Mouse (Mus musculus) liver, adult 2 months (tissue): ENCODE data around the gene Vhl. TPM values are rescaled to one million over a fixed set of nuclear protein-coding genes. Genes with fewer than 3 reads are reported as not detected.

Experiments
- DNase-seq: peaks from one replicate; pipeline ENCODE4 v3.0.0-alpha.2; 2011; ENCODE audit warnings: low read depth, low spot score; ENCODE audit errors: extremely low read depth
- H3K27ac ChIP-seq: fragments of 200-500 bp; replicated peaks from 2 replicates; pipeline ENCODE4 v1.5.1; 2012; ENCODE audit warnings: low read depth, mild to moderate bottlenecking, control low read depth, inconsistent platforms, low read length; ENCODE audit not compliant: insufficient read depth
- H3K27me3 ChIP-seq: fragments of 200-500 bp; 2 replicates; pipeline ENCODE4 v1.6.1; 2012; ENCODE audit warnings: mild to moderate bottlenecking, moderate library complexity, low read length, inconsistent platforms; ENCODE audit not compliant: control insufficient read depth, insufficient read depth
- H3K36me3 ChIP-seq: fragments of 200-500 bp; 2 replicates; pipeline ENCODE4 v1.6.1; 2012; ENCODE audit warnings: low read length, inconsistent platforms; ENCODE audit not compliant: control insufficient read depth, insufficient read depth
- H3K4me1 ChIP-seq: fragments of 200-500 bp; 2 replicates; pipeline ENCODE4 v1.6.1; 2011; ENCODE audit warnings: low read length; ENCODE audit not compliant: control insufficient read depth, insufficient read depth
- H3K4me3 ChIP-seq: fragments of 200-500 bp; 2 replicates; pipeline ENCODE4 v1.5.1; 2011; ENCODE audit warnings: low read depth, mild to moderate bottlenecking, control low read depth, low read length, moderate library complexity; ENCODE audit not compliant: insufficient read depth
- H3K79me2 ChIP-seq: fragments of 200-500 bp; 2 replicates; pipeline ENCODE4 v1.6.1; 2012; ENCODE audit warnings: inconsistent platforms, mild to moderate bottlenecking, low read length, moderate library complexity; ENCODE audit not compliant: control insufficient read depth, insufficient read depth
- H3K9ac ChIP-seq: fragments of 200-500 bp; 2 replicates; pipeline ENCODE4 v1.6.1; 2012; ENCODE audit warnings: low read depth, mild to moderate bottlenecking, control low read depth, inconsistent platforms, low read length
- CTCF ChIP-seq: fragments of 200-500 bp; IDR thresholded peaks from 2 replicates; pipeline ENCODE4 v1.5.1; 2011; ENCODE audit warnings: low read depth, low read length, control low read depth
- POLR2A ChIP-seq: fragments of 200-500 bp; IDR thresholded peaks from 2 replicates; pipeline ENCODE4 v1.6.1; 2011; ENCODE audit warnings: low read length, control low read depth; ENCODE audit not compliant: insufficient read depth; ENCODE audit errors: extremely low read depth
- WGBS: fragments of 180-500 bp; shearing (Covaris S2); methylation state at CpG from one replicate; pipeline ENCODE4 v1.1.7; 2018; 5-methylcytosine and 5-hydroxymethylcytosine counted together
- polyA plus RNA-seq: library from polyadenylated mRNA; depleted of rRNA; stranded (reverse); fragments of >200 nt; gene quantifications from 2 replicates; pipeline ENCODE4 v1.2.3, GENCODE M21; 2012
- total RNA-seq: library from RNA; depleted of rRNA; stranded (reverse); fragments of >200 nt; gene quantifications from 2 replicates; pipeline ENCODE4 v1.2.3, GENCODE M21; 2014

Vhl gene
- total and polyA plus RNA-seq, 2 experiments, result 7.2 to 12.1 TPM

GRCm38 (mm10) chr6:113672989-113673388 is 49.2 kb downstream of the Vhl start:
- Histone ChIP-seq H3K27ac (no peak overlapping the region), H3K36me3 (peaks cover 24% of the 10 kb centered on the region), H3K79me2 (0 out of 2 replicates have a peak, but pooled peaks cover 2% of the 10 kb centered on the region), H3K9ac (no peak overlapping the region), H3K4me3 (no peak overlapping the region), H3K27me3 (no peaks in the 10 kb centered on the region), H3K4me1 (peaks cover 20% of the 10 kb centered on the region)
- 85% methylated on average over 6 of the region's 6 CpGs for WGBS
- no peak for DNase-seq
- TF ChIP-seq CTCF (no peak), POLR2A (no peak)

GRCm38 (mm10) chr6:113675234-113675633 is 51.5 kb downstream of the Vhl start:
- TF ChIP-seq CTCF (no peak), POLR2A (no peak)
- no peak for DNase-seq
- Histone ChIP-seq H3K27ac (no peak overlapping the region), H3K4me3 (no peak overlapping the region), H3K4me1 (peaks cover 11% of the 10 kb centered on the region; the same call in 1 of the 2 replicates), H3K36me3 (peaks cover 27% of the 10 kb centered on the region), H3K9ac (no peak overlapping the region), H3K27me3 (no peaks in the 10 kb centered on the region), H3K79me2 (no peaks in the 10 kb centered on the region)
- WGBS, result 89% methylated on average over 4 of the region's 4 CpGs

GRCm38 (mm10) chr6:113675991-113676390 is 52.2 kb downstream of the Vhl start:
- no peaks in the 10 kb centered on the region for H3K79me2 ChIP-seq
- no peak overlapping the region for H3K9ac ChIP-seq
- H3K36me3 ChIP-seq, result peaks cover 24% of the 10 kb centered on the region
- peaks cover 11% of the 10 kb centered on the region; the same call in 1 of the 2 replicates for H3K4me1 ChIP-seq
- H3K27ac ChIP-seq, result no peak overlapping the region
- no peak for TF ChIP-seq CTCF
- TF ChIP-seq POLR2A, result no peak
- DNase-seq, result no peak
- no peaks in the 10 kb centered on the region for H3K27me3 ChIP-seq
- no peak overlapping the region for H3K4me3 ChIP-seq
- WGBS, result 98% methylated on average over 9 of the region's 9 CpGs

- DNase-seq, result peak; percentile 75
- no peak for TF ChIP-seq POLR2A
- no peak for TF ChIP-seq CTCF
- WGBS, result 50% methylated on average over 14 of the region's 14 CpGs
- no peaks in the 10 kb centered on the region for H3K27me3 ChIP-seq
- peaks cover 11% of the 10 kb centered on the region; the same call in 1 of the 2 replicates for H3K4me1 ChIP-seq
- no peak overlapping the region for H3K4me3 ChIP-seq
- H3K79me2 ChIP-seq, result no peaks in the 10 kb centered on the region
- H3K27ac ChIP-seq, result no peak overlapping the region
- H3K9ac ChIP-seq, result no peak overlapping the region
- peaks cover 17% of the 10 kb centered on the region for H3K36me3 ChIP-seq
These were observed 53.4 kb downstream of the Vhl start for GRCm38 (mm10) chr6:113677070-113677734.

GRCm38 (mm10) chr6:113678246-113679012 is 54.7 kb downstream of the Vhl start:
- no peaks in the 10 kb centered on the region for H3K27me3 ChIP-seq
- H3K4me3 ChIP-seq, result no peak overlapping the region
- H3K27ac ChIP-seq, result no peak overlapping the region
- no peaks in the 10 kb centered on the region for H3K79me2 ChIP-seq
- H3K4me1 ChIP-seq, result peaks cover 11% of the 10 kb centered on the region; the same call in 1 of the 2 replicates
- no peak overlapping the region for H3K9ac ChIP-seq
- DNase-seq, result no peak
- TF ChIP-seq CTCF, result no peak
- no peak for TF ChIP-seq POLR2A
- 92% methylated on average over 14 of the region's 14 CpGs for WGBS
- H3K36me3 ChIP-seq, result peaks cover 11% of the 10 kb centered on the region
